Mouse (Mus musculus) G1E-ER4 (cell line): ENCODE data around the gene Cenpt. TPM values are rescaled to one million over a fixed set of nuclear protein-coding genes. Genes with fewer than 3 reads are reported as not detected.

Experiments used
- GATA1 ChIP-seq: IDR thresholded peaks from one replicate; pipeline ENCODE4 v1.8.0; 2012; ENCODE audit warnings: low read length, inconsistent platforms
- polyA plus RNA-seq: library from polyadenylated mRNA; stranded (reverse); fragments of >175 nt; gene quantifications from 2 replicates; pipeline ENCODE4 v1.2.3, GENCODE M21; 2012

Gene Cenpt
- polyA plus RNA-seq, 1 experiment: 15.8 TPM

DNA sequence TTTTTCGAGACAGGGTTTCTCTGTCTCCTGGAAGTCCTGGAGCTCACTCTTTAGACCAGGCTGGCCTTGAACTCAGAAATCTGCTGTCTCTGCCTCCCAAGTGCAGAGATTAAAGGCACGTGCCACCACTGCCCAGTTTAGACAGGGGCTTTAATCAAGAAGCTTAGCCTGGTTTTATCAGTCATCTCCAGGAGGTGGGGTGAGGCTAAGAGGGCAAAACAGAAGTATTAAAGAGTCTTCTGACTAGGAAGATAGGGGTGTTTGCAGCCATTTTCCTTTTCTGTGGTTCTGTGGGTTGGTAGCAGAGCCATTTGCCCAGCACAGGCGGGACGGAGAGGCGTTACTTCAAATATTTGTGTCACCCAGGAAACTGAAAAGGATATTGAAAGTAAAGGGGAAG lies 6.2 kb upstream of the Cenpt start:
- peak; percentile 50 for TF ChIP-seq GATA1

DNA sequence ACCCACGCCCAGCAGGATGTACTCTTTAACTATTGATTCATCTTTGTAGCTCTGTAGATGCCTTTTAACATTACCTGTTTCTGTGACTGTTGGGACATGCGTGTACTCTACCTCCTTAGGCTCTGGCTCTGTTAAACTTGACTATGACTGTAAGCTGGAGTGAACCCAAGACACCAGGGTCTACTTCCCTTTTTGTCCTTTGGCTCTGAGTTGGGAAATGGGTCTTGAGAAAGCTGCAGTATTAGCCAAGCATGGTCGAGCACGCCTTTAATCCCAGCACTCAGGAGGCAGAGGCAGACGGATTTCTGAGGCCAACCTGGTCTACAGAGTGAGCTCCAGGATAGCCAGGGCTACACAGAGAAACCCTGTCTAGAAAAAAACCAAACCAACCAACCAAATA lies 5.4 kb upstream of the Cenpt start:
- TF ChIP-seq GATA1: no peak

DNA sequence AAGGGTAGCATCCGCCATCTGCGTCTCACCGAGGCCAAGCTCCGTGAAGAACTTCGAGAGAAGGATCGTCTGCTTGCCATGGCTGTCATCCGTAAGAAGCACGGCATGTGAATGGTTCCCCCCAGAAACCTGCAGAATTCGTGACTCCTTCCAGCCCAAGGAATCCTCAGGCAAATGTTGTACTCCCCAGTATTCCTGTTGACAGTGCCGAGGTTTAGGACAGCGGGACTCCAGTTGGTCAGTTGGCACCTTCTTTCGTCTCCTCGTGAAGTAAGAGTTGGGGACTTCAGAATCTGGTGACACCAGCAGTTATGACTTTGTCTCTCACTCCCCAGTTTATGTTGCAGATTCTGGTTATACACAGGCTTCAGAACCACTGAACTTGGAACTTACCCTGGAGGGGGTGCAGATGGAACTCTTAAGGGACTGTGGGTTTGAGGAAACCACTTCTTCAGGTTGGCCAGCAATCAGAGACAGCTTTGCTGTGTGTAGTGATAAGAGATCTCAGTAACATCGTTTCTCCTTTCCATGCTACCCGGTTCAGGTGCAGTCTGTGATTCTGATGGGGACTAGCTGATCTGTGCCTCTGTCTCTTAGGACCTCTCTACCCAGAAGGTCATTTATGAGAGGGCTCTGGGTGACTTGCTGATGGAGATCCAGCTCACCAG lies 3.2 kb upstream of the Cenpt start:
- TF ChIP-seq GATA1: no peak

DNA sequence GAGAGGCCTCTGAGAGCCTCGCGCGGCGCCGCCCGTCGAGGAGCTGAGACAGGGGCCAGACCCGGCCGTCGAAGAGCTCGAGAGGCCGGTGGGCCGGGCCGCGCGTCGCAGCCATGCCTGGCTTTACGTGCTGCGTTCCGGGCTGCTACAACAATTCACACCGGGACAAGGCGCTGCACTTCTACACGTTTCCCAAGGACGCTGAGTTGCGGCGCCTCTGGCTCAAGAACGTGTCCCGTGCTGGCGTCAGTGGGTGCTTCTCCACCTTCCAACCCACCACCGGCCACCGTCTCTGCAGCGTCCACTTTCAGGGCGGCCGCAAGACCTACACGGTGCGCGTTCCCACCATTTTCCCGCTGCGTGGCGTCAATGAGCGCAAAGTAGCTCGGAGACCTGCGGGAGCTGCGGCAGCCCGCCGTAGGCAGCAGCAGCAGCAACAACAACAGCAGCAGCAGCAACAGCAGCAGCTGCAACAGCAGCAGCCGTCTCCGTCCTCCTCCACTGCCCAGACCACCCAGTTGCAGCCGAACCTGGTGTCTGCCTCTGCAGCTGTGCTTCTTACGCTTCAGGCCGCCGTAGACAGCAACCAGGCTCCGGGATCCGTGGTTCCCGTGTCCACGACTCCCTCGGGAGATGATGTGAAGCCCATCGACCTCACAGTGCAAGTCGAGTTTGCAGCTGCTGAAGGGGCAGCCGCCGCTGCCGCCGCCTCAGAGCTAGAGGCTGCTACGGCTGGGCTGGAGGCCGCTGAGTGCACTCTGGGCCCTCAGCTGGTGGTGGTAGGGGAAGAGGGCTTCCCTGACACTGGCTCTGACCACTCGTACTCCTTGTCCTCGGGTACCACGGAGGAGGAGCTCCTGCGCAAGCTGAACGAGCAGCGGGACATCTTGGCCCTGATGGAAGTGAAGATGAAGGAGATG lies 2.4 kb upstream of the Cenpt start:
- no peak for TF ChIP-seq GATA1

DNA sequence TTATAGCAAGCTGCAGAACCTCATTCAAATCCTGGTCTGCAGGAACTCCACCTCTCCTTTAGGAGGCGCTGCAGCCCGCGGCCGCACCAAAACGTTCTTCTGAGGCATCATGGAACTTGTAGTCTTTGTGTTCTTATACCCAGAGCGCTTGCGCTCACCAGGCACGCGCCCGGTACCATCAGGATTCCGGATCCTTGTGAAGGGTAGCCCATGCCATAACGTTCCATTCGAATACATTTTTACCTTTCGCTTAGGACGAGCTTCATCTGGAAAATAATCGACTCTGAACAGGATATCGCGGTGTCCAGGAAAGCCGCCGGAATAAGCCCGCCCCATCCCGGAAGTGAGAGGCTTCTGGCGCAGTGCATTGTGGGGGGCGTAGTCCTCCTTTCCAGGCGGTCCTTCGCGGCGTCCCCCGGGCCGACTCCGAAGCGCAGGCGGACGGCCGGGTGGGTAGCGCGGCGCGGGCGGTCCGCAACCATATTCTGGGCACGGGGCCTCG lies 1.7 kb upstream of the Cenpt start, which contains the start of gene Thap11:
Gene Thap11 (plus strand): TSS at position 418 of the 502 bp plus-strand sequence.
- TF ChIP-seq GATA1: no peak

DNA sequence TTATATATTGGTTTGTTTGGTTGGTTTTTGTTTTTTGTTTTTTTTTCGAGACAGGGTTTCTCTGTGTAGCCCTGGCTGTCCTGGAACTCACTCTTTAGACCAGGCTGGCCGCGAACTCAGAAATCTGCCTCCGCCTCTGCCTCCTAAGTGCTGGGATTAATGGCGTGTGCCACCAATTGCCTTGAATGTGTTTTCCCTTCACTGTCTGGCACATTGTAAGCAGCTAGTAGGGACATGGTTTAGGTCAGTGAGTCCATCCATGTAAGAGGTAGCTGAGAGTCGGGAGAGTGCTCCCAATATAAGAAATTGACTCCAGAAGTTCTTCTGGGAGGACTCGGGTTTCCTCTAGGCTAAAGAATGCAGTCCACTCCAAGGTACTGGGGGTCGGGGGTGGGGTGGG lies 1.2 kb upstream of the Cenpt start:
- no peak for TF ChIP-seq GATA1

DNA sequence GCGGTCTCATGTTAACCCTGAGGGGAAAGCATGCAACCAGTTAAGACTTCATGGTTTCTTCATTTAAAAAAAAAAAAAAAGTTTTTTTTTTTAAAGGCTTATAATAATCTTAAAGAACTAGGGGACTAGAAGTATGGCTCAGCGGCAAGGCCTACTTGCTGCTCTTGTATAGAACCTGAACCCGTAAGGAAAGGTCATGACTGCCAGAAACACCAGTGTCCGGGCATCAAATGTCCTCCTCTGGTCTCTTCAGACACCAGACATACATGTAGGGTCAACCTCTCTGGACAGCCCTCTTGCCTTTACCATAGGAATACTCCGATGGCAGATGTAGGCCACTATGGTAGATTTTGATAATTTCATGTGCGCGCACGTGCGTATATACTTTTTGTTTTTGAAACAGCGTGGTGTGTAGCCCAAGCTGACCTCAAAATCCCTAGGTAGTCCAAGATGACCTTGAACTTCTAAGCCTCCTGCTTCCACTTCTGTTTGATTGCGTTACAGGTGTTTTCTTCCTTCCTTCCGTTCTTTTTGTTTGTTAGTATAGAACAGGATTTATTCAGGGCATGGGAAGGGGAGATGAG lies 840 bp downstream of the Cenpt start:
- no peak for TF ChIP-seq GATA1

DNA sequence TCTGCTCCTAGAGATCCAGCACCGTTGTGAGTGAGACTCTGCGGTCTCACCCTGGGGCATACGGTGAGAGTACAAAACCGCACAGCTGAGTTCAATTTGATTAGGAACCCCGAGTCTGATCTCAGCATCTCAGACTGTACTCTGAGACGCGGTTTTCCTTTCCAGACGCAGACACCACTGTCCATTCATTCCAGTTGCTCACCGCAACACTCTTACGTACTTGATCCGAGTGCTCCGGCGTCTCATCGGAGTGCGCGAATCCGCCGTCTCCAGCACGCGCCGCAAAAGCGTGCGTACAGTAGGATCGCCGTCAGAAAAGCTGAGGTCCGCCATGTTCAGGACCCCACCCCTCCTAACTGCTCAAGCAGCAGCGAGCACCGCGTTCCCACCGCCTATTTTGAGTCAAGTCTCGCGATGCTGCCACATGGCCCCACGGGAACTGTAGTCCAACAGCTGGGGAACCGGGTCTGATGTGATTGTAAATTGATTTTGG lies 1.4 kb downstream of the Cenpt start:
- TF ChIP-seq GATA1: no peak

DNA sequence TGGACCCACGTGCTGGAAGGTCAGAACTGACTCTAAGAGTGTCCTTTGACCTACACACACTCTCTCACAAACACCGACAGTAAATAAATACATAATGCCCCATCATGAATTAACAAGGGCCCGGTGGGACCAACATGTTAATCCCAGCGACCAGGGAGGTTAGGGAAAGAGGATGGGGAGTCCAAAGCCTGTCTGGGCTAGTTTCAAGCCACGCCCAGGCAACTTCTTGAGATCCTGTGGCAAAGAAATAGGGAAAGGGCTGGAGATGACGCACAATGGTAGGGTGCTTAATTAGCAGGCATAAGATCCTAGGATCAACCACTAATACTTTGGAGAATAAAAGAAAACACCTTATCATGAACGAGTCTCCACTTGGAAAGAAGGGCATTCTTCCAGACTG lies 2.5 kb downstream of the Cenpt start:
- no peak for TF ChIP-seq GATA1

DNA sequence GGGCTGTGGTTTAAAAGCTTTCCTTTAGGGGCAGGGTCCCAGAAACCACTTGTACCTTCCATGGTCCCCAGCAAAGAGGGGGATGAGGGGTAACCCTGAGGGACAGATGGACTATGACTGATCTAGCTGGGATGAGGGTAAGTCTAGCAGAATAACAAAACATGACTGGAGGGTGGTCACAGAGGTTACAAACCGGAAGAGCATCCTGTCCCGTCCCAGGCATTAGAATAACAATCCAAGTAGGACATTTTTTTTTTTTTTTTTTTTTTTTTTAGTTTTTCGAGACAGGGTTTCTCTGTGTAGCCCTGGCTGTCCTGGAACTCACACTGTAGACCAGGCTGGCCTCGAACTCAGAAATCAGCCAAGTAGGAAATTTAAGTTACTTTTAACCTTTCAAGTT lies 3.1 kb downstream of the Cenpt start:
- no peak for TF ChIP-seq GATA1

DNA sequence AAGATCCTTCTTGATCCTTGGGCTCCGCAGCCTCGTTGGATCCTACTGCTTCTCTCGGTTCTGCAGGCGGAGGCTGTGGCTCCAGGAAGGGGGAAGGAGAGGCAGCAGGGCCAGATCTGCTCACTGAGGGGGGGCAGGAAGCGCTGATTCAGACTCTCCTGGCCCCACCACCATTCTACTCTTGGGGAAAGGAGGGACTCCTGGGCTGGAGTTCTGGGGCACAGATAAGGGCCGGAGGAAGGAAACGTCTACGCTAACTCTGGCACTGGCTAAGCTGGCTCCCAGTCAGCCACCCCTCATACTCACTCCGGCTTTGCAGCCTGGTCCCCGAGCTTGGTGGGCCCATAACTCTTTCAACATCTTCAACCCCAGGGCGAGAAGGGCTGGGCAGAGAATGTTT lies 6.4 kb downstream of the Cenpt start:
- TF ChIP-seq GATA1: no peak

DNA sequence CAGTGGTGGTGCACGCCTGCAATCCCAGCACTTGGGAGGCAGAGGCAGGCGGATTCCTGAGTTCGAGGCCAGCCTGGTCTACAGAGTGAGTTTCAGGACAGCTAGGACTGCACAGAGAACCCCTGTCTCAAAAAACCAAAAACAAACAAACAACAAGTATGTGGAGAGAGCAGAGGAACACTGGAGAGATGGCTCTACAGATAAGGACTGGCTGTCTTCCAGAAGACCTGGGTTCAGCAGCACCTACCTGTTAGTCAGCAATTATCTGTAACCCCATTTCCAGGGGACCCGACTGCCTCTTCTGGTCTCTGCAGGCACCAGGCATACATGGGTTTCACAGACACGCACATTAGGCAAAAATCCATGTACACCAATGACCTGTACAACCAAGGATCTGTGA lies 13.9 kb downstream of the Cenpt start:
- TF ChIP-seq GATA1: peak; percentile 7

DNA sequence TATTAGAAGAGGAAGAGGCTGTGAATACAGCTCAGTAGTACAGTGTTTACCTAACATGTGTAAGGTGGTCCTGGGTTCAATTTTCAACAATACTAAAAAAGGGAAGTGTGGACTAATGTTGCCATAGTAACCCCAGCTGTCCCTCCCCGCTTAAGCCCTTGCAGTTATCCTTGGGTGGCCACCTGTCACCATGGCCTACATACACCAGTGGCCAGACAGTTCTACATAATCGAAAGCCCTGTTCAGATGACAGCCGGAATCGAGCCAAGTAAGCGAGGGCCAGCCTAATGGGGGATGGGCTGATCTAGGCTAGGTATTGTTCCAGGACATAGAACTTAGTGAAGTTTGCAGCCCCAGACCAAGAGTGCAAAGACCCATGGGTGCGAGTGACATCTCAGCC lies 16.1 kb downstream of the Cenpt start:
- no peak for TF ChIP-seq GATA1

DNA sequence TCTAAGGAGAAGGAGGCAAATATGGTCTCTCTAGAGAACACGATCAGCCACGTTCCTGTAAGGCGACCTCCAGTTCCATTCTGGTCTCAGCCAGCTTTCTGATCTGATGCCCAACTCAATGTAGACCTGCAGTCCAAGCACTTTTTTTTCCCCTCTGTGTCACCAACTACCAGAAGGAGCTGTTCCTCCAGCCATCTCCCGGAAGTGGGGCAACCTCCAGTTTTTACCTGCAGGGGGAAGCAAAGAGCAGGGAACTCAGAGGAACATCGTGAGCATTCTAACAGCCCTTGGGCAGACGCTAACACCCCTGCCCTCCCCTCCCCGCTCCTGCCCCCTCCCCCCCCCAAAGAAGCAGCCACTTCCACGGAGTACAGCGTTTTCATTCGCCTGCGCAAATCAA lies 17.8 kb downstream of the Cenpt start:
- no peak for TF ChIP-seq GATA1

DNA sequence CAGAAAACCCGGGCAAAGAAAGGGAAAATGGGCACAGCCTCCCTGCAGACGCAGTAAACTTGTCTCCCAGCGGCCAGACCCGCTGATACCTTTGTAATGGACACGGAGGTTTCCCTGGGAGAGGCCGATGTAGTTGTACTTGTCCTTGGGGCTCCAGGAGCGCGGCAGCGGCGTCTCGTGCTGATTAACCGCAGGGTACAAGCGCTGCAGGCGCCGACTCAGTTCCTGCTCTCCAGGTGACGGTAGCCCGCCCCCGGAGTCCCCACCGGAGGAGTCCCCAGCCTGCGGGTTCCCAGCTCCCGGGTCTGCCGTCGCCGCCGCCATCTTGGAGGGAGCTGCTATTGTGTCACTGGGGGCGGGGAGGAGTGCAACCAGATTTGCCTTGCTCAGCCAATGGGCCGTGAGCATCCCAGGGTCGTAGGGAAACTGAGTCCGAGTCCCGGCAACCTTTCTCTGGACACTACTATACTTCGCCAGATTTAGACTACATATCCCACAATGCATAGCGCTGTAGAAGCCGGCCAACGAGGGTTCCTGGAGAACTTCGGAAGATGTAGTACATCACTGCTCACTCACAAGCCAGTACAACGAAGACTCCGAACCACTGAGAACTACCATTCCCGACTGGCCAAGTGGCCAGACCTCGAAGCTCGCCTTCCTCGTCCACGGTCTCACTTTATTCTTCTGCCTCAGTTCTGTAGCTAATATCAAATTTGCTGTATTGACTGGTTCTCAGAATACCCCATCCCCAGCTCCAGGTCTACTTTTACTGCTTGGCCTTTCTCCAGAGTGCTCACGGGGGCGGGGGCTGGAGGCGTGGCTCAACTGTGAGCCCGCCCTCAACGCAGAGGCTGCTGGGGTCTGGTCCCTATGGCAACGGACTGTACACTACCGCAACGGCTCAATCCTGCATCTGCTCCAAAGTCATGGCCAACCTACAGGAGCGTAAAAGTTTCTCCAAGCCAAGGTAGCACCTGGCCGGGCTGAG lies 25.9 kb downstream of the Cenpt start, which contains the start of the genes Ranbp10 and Tsnaxip1:
Gene Ranbp10 (minus strand): TSS at position 490 of the 988 bp plus-strand sequence.
Gene Tsnaxip1 (plus strand): TSS at position 871 of the 988 bp plus-strand sequence.
- TF ChIP-seq GATA1: no peak
